Mouse (Mus musculus): ENCODE data around the gene Ube2r2. TPM values are rescaled to one million over a fixed set of nuclear protein-coding genes. Genes with fewer than 3 reads are reported as not detected.
A peak's percentile ranks its signal among the peaks of the same experiment; 100 is the strongest.

Gene Ube2r2
- total RNA-seq (2012; rRNA removed): 30.4 and 31.7 TPM in 2 replicates
- 38.9 and 53.7 TPM in 2 replicates for total RNA-seq (2014; rRNA removed)
- 83.7 and 90.9 TPM in 2 replicates for polyA plus RNA-seq (2012; ENCODE audit: insufficient read length, low read depth)

GRCm38 (mm10) chr4:41135711-41136453 is at the start of gene Ube2r2:
Gene Ube2r2, plus strand, starts transcription at chr4:41135743.
- H3K36me3 ChIP-seq (replicated peaks in 1 of 2; ENCODE audit: control insufficient read depth in 1 of 2, insufficient read depth in 1 of 2, low read length in 1 of 2): peaks cover 0 to 12% of the 10 kb centered on the region in 2 experiments
- peak within 1 kb of the TSS; percentile 95 for H3K9ac ChIP-seq (ENCODE audit: insufficient read depth, low read depth)
- peaks cover 28% of the 10 kb centered on the region for H3K79me2 ChIP-seq (replicated peaks; ENCODE audit: control insufficient read depth, extremely low read depth, insufficient read depth, poor library complexity, severe bottlenecking)
- H3K27ac ChIP-seq (ENCODE audit: insufficient read depth, low read depth): peak within 1 kb of the TSS; percentile 37
- H3K9me3 ChIP-seq (replicated peaks; ENCODE audit: low read length): no peaks in the 10 kb centered on the region
- DNase-seq (ENCODE audit: extremely low read depth): peak; percentile 49
- TF ChIP-seq ZKSCAN1 (IDR thresholded peaks at IDR 0.05; ENCODE audit: borderline replicate concordance, low read depth, low read length): no peak
- no peak for TF ChIP-seq SMC3 (IDR thresholded peaks at IDR 0.05; ENCODE audit: low read depth, low read length)
- no peak for TF ChIP-seq TBP (conservative IDR thresholded peaks at IDR 0.05; ENCODE audit: low read depth, low read length)
- TF ChIP-seq POLR2AphosphoS2 (IDR thresholded peaks at IDR 0.05; ENCODE audit: low read depth, low read length): no peak
- TF ChIP-seq RAD21 (IDR thresholded peaks at IDR 0.05; ENCODE audit: low read depth, low read length): no peak
- no peak for TF ChIP-seq ZC3H11A (IDR thresholded peaks at IDR 0.05; ENCODE audit: low read depth, low read length)
- TF ChIP-seq TCF12 (IDR thresholded peaks at IDR 0.05; ENCODE audit: low read depth, low read length): 0 out of 2 replicates have a peak, but pooled peaks have one; percentile 19
- peak; percentile 60; the same call in 1 of the 2 replicates for TF ChIP-seq POLR2A (IDR thresholded peaks at IDR 0.05; ENCODE audit: low read depth, low read length)
- peak; percentile 2; the same call in 1 of the 2 replicates for TF ChIP-seq BHLHE40 (IDR thresholded peaks at IDR 0.05; ENCODE audit: low read depth, low read length)
- TF ChIP-seq MEF2A (IDR thresholded peaks at IDR 0.05; ENCODE audit: borderline replicate concordance, low read depth, low read length): no peak
- TF ChIP-seq NELFE (IDR thresholded peaks at IDR 0.05; ENCODE audit: low read depth, low read length): no peak
- no peak for TF ChIP-seq GABPA (IDR thresholded peaks at IDR 0.05; ENCODE audit: insufficient replicate concordance, low read depth, low read length)
- TF ChIP-seq NRF1 (IDR thresholded peaks at IDR 0.05; ENCODE audit: low read depth, low read length): no peak
- no peak for TF ChIP-seq SIN3A (IDR thresholded peaks at IDR 0.05; ENCODE audit: low read length)
- TF ChIP-seq KAT2A (IDR thresholded peaks at IDR 0.05; ENCODE audit: insufficient replicate concordance, low read length): no peak
- TF ChIP-seq JUN (IDR thresholded peaks at IDR 0.05; ENCODE audit: insufficient read depth, low read depth, low read length): no peak
- TF ChIP-seq PAX5 (IDR thresholded peaks at IDR 0.05; ENCODE audit: low read length): no peak
- peak; percentile 57; the same call in 1 of the 2 replicates for TF ChIP-seq MAZ (IDR thresholded peaks at IDR 0.05; ENCODE audit: low read depth, low read length)
- TF ChIP-seq USF2 (conservative IDR thresholded peaks at IDR 0.05; ENCODE audit: low read depth, low read length): no peak
- H3K4me2 ChIP-seq (ENCODE audit: insufficient read depth, low read depth, poor library complexity, severe bottlenecking): peak within 1 kb of the TSS; percentile 98
- in situ Hi-C loops (cut with MboI; ENCODE audit: low pct_ligation_motif_present, low pct_unique_long_range_greater_than_20kb, low sequenced_read_pairs): no loop called here
- H3K27me3 ChIP-seq (replicated peaks): no peaks in the 10 kb centered on the region
- peaks cover 0 to 36% of the 10 kb centered on the region in 2 experiments; a peak in 2 of 4 replicates for H3K4me1 ChIP-seq (ENCODE audit: control insufficient read depth in 1 of 2, insufficient read depth in 2 of 2)
- dilution Hi-C loops (cut with MboI; ENCODE audit: extremely low pct_ligation_motif_present, extremely low pct_unique_long_range_greater_than_20kb, low sequenced_read_pairs): no loop called here
- peak within 1 kb of the TSS; percentile 83 to 93 (median 84) for H3K4me3 ChIP-seq (replicated peaks in 1 of 3; ENCODE audit: low read depth in 2 of 3, low read length in 2 of 3, poor library complexity in 1 of 3)

GRCm38 (mm10) chr4:41086947-41087346 is 48.6 kb upstream of the Ube2r2 start:
- Histone ChIP-seq H3K4me3 (replicated peaks in 1 of 3; ENCODE audit: low read depth in 2 of 3, low read length in 2 of 3, poor library complexity in 1 of 3) (no peak overlapping the region), H3K4me2 (ENCODE audit: insufficient read depth, low read depth, poor library complexity, severe bottlenecking) (no peak overlapping the region), H3K9ac (ENCODE audit: insufficient read depth, low read depth) (no peak overlapping the region), H3K9me3 (replicated peaks; ENCODE audit: low read length) (peaks cover 2% of the 10 kb centered on the region), H3K79me2 (replicated peaks; ENCODE audit: control insufficient read depth, extremely low read depth, insufficient read depth, poor library complexity, severe bottlenecking) (no peaks in the 10 kb centered on the region), H3K27ac (ENCODE audit: insufficient read depth, low read depth) (no peak overlapping the region), H3K36me3 (replicated peaks in 1 of 2; ENCODE audit: control insufficient read depth in 1 of 2, insufficient read depth in 1 of 2, low read length in 1 of 2) (no peaks in the 10 kb centered on the region), H3K27me3 (replicated peaks) (peaks cover 85% of the 10 kb centered on the region), H3K4me1 (ENCODE audit: control insufficient read depth in 1 of 2, insufficient read depth in 2 of 2) (peaks cover 0 to 4% of the 10 kb centered on the region in 2 experiments; a peak in 1 of 4 replicates)
- dilution Hi-C loops (cut with MboI; ENCODE audit: extremely low pct_ligation_motif_present, extremely low pct_unique_long_range_greater_than_20kb, low sequenced_read_pairs) (no loop called here), in situ Hi-C loops (cut with MboI; ENCODE audit: low pct_ligation_motif_present, low pct_unique_long_range_greater_than_20kb, low sequenced_read_pairs) (no loop called here)
- TF ChIP-seq ZKSCAN1 (IDR thresholded peaks at IDR 0.05; ENCODE audit: borderline replicate concordance, low read depth, low read length): no peak
- TF ChIP-seq JUN (IDR thresholded peaks at IDR 0.05; ENCODE audit: insufficient read depth, low read depth, low read length): no peak
- no peak for TF ChIP-seq ZMIZ1 (IDR thresholded peaks at IDR 0.05; ENCODE audit: low read depth, low read length)
- TF ChIP-seq UBTF (IDR thresholded peaks at IDR 0.05; ENCODE audit: low read depth, low read length): no peak
- TF ChIP-seq ZNF384 (IDR thresholded peaks at IDR 0.05; ENCODE audit: low read depth, low read length): no peak
- no peak for TF ChIP-seq RAD21 (IDR thresholded peaks at IDR 0.05; ENCODE audit: low read depth, low read length)
- no peak for DNase-seq (ENCODE audit: extremely low read depth)
